Mouse (Mus musculus): ENCODE measurements around the gene Ndc80. TPM values are rescaled to one million over a fixed set of nuclear protein-coding genes. Genes with fewer than 3 reads are reported as not detected.
A peak's percentile ranks its signal among the peaks of the same experiment; 100 is the strongest.
"Not testable (repeated sequence)": the region's sequence is repeated elsewhere in the genome, so short reads cannot be mapped to it uniquely, and the experiment has no call there.

Gene Ndc80
- polyA plus RNA-seq, 1 experiment from 2014 or later: 5.1 TPM

DNA sequence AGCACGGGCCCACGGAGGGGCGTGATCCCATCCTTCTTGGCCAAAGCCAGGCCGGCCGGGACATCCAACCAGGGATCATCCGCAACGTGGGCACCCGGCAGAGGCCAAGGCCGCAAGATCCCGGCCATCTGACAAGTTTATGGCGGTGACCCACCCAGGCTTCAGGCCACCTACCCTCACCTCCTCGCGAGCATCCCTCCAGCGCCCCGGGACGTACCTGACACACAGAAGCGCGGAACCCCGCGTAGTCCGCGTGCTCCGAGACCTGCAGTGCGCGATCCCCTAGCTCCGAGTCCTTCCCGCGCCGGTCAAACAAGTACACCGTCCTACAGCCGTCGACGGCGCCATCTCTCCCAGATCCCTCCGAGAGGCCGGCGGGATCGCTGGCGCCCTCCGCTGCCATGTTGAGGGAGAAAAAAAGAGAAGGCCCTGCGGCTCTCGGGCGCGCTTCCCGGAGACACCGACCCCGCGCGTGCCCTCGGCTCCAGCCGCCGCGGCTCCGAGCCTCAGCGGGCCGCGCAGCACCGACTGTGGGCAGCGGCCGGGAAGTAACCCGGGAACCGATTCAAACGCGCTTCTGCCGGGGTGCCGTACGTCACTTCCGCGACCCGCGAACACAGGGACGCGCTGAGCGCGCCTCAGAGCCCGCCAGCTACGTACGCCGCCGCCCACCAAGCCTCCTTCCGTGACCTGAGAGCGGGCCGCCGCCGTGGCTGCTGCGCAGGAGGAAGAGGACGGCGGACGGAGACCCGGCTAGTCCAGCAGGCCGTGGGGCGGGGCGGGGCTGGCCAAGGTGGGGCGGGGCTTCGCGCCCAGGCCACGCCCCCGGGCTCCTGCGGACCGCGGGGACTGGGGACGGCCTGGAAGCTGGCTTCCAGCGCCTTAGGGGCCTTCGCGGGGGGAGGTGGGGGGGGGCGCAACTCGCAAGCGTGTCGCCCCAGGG, 51.6 kb downstream of the Ndc80 start, which contains the start of gene Smchd1:
Gene Smchd1, minus strand, starts transcription at position 582 of the 943 bp plus-strand sequence.
- H3K9ac ChIP-seq: peak within 1 kb of the TSS; percentile 96
- H3K4me2 ChIP-seq: peak within 1 kb of the TSS; percentile 77
- H3K4me3 ChIP-seq: peak within 1 kb of the TSS; percentile 53
- under 1% methylated on average over 96 of the region's 109 CpGs for WGBS
- H3K4me1 ChIP-seq: peaks cover 27% of the 10 kb centered on the region
- no peaks in the 10 kb centered on the region for H3K36me3 ChIP-seq (replicated peaks)
- H3K9me3 ChIP-seq: no peaks in the 10 kb centered on the region
- H3K27me3 ChIP-seq (replicated peaks): no peaks in the 10 kb centered on the region
- H3K27ac ChIP-seq: peak within 1 kb of the TSS; percentile 100
- ATAC-seq (replicated peaks): peak; percentile 97

DNA sequence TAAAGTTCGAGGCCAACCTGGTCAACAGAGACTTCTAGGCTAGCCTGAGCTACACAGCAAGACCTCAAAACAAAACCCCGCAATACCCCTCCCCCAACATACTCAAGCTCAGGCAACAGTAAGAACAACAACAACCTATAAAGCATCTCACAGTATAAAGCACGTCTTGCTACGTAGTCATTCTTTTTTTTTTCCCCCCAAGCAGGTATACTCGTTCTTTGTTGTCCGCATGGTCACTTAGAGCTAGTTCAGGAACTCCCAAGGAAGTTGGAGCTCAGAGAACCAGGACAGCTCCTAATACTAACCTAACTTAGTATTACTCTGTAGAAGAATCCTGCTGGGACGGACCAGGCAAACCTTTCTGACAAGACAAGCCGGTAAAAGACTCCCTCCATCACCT, 52.5 kb downstream of the Ndc80 start:
- ATAC-seq (replicated peaks): no peak
- H3K27ac ChIP-seq: no peak overlapping the region
- WGBS: 15% methylated on average over 8 of the region's 8 CpGs
- H3K9ac ChIP-seq: peak overlapping the region; percentile 96
- peak overlapping the region; percentile 53 for H3K4me3 ChIP-seq
- H3K4me2 ChIP-seq: peak overlapping the region; percentile 77
- H3K27me3 ChIP-seq (replicated peaks): no peaks in the 10 kb centered on the region
- peaks cover 27% of the 10 kb centered on the region for H3K4me1 ChIP-seq
- H3K9me3 ChIP-seq: no peaks in the 10 kb centered on the region
- no peaks in the 10 kb centered on the region for H3K36me3 ChIP-seq (replicated peaks)

DNA sequence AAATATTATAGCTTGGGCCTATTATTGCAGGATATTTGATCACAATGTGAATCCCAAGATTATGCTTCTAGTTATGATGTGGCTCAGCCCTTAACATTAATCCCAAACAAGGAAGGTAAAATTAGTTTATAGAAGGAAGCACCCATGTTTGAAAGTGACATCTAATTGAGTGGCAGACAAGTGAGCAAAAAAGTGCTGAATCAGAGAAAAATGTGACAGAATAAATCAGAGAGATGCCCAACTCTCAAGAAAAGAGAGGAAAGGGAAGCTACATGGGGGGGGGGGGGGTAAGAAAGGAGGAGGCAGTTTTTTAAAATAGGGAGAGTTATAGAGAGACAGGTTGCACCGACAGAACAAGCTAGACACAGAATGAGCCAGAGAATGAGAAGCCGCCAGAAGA, 55.4 kb downstream of the Ndc80 start:
- no peak overlapping the region for H3K27ac ChIP-seq
- H3K4me2 ChIP-seq: no peak overlapping the region
- H3K36me3 ChIP-seq (replicated peaks): no peaks in the 10 kb centered on the region
- 76% methylated on average over 2 of the region's 2 CpGs for WGBS
- no peak for ATAC-seq (replicated peaks)
- H3K9ac ChIP-seq: no peak overlapping the region; the same call in 1 of the 2 replicates
- H3K27me3 ChIP-seq (replicated peaks): no peaks in the 10 kb centered on the region
- peaks cover 23% of the 10 kb centered on the region for H3K4me1 ChIP-seq
- H3K9me3 ChIP-seq: no peaks in the 10 kb centered on the region
- no peak overlapping the region for H3K4me3 ChIP-seq

DNA sequence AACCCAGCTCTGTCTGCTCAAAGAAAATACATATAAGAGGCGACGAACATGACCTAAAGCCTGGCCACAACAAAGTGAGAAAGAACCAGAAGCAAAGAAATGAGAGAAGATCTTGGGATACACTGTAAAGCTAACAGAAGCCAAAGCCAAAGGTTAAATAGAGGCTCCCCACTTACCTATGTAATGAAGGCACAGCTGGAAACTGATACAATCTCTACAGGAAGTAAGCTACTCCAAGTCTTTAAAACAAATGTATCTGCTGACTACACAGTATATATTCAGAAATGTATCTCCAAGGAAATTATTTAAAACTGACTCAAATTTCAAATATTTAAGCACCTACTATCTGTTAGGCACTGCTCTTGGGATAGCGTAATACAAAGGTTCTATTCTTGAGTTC, 66.3 kb downstream of the Ndc80 start:
- H3K27ac ChIP-seq: no peak overlapping the region
- 97% methylated on average over 3 of the region's 3 CpGs for WGBS
- no peaks in the 10 kb centered on the region for H3K27me3 ChIP-seq (replicated peaks)
- no peak overlapping the region for H3K9ac ChIP-seq
- no peak overlapping the region for H3K4me3 ChIP-seq
- no peak overlapping the region for H3K4me2 ChIP-seq
- peaks cover 14% of the 10 kb centered on the region; the same call in 1 of the 2 replicates for H3K36me3 ChIP-seq (replicated peaks)
- H3K9me3 ChIP-seq: no peaks in the 10 kb centered on the region
- H3K4me1 ChIP-seq: no peaks in the 10 kb centered on the region
- ATAC-seq (replicated peaks): no peak

DNA sequence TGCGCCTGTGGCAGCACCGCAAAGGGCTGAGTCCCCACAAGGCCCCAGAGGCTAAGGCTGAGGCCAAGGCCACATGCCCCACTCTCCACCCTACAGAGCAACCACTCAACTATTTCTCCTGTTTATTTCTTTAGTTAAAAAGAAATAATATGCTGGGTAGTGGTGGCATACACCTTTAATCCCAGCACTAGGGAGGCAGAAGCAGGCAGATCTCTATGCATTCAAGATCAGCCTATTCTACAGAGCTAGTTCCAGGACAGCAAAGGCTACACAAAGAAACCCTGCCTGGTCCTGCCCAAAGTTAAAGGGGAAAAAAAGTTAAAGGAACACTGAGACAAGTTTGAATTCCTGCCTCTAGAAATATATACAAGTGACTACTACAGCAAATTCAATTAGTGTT, 66.8 kb downstream of the Ndc80 start, which contains the start of gene Gm4707:
Gene Gm4707, minus strand, starts transcription at position 101 of the 400 bp plus-strand sequence.
- Histone ChIP-seq H3K4me1 (no peaks in the 10 kb centered on the region), H3K9ac (no peak within 1 kb of the TSS), H3K36me3 (replicated peaks) (peaks cover 14% of the 10 kb centered on the region; the same call in 1 of the 2 replicates), H3K9me3 (no peaks in the 10 kb centered on the region), H3K27me3 (replicated peaks) (no peaks in the 10 kb centered on the region), H3K4me2 (no peak within 1 kb of the TSS), H3K27ac (no peak within 1 kb of the TSS), H3K4me3 (no peak within 1 kb of the TSS)
- WGBS: 100% methylated on average over 2 of the region's 2 CpGs
- no peak for ATAC-seq (replicated peaks)

DNA sequence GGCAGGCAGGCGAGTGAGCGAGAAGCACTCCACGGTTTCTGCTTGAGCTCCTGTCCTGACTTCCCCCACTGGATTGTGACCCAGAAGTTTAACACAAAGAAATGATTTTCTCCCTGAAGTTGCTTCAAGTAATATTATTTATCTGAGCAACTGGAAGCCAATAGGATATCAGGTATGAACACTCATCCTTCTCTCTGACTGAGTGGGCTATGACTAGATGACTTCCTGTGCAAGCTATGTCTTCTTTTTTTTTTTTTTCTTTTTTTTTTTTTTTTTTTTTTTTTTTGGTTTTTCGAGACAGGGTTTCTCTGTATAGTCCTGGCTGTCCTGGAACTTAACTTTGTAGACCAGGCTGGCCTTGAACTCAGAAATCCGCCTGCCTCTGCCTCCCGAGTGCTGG, 69.3 kb downstream of the Ndc80 start:
- not testable (repeated sequence) for ATAC-seq (replicated peaks); H3K4me2 ChIP-seq; H3K9me3 ChIP-seq; H3K9ac ChIP-seq; H3K27ac ChIP-seq; H3K4me3 ChIP-seq; H3K27me3 ChIP-seq (replicated peaks); H3K4me1 ChIP-seq
- WGBS: 94% methylated on average over 6 of the region's 6 CpGs
- peaks cover 15% of the 10 kb centered on the region; the same call in 1 of the 2 replicates for H3K36me3 ChIP-seq (replicated peaks)

Other genes with a start within 250 kb of the Ndc80 start
- 1.2 and 2.0 TPM in 2 replicates for gene Emilin2, start 214.9 kb downstream of the Ndc80 start, polyA plus RNA-seq (2015; fragmentation: Nextera tagmentation; extraction: Ambion mirVana)
- 2.8 and 3.2 TPM in 2 replicates for gene Gm4707, start 66.9 kb downstream of the Ndc80 start, polyA plus RNA-seq (2015; fragmentation: Nextera tagmentation; extraction: Ambion mirVana)
- 48.1 and 51.8 TPM in 2 replicates for gene Smchd1, start 51.5 kb downstream of the Ndc80 start, polyA plus RNA-seq (2015; fragmentation: Nextera tagmentation; extraction: Ambion mirVana)
- gene Spdya, start 25.2 kb upstream of the Ndc80 start, polyA plus RNA-seq (2015; fragmentation: Nextera tagmentation; extraction: Ambion mirVana): 1.4 TPM in 2 replicates
- 52.4 and 53.0 TPM in 2 replicates for gene Wdr43, start 89.0 kb upstream of the Ndc80 start, polyA plus RNA-seq (2015; fragmentation: Nextera tagmentation; extraction: Ambion mirVana)
- 0.48 and 0.68 TPM in 2 replicates for gene Togaram2, start 146.4 kb upstream of the Ndc80 start, polyA plus RNA-seq (2015; fragmentation: Nextera tagmentation; extraction: Ambion mirVana)
- gene Pcare, start 226.0 kb upstream of the Ndc80 start, polyA plus RNA-seq (2015; fragmentation: Nextera tagmentation; extraction: Ambion mirVana): not detected in 2 replicates
- 12.7 and 13.7 TPM in 2 replicates for gene Clip4, start 241.6 kb upstream of the Ndc80 start, polyA plus RNA-seq (2015; fragmentation: Nextera tagmentation; extraction: Ambion mirVana)